Mouse (Mus musculus) monocyte, adult 59 days (primary cell): ENCODE measurements around the gene Vmn1r171. TPM values are rescaled to one million over a fixed set of nuclear protein-coding genes. Genes with fewer than 3 reads are reported as not detected.

ENCODE experiments used
- total RNA-seq, 2 experiments: library from RNA; stranded (reverse); gene quantifications; one replicate each; pipeline ENCODE4 v1.2.4; 2023

Gene Vmn1r171
- not detected for total RNA-seq

DNA sequence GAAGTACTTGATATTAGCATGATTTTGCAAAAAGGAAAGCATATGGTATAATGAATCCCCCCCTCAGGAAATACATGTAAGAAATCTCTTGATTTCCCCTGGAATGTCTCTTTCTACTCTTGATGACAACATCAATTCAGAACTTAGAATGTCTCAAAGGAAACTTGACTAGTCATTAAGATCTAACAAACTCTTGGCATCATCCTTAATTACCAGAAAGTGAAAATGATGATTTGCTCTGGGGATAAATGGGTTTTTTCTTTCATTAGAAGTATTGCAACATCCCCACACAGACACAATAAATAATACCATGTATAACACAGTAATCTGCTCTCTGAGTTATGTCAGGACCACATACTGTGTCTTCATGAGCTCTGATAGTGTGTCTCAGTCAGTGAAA lies at the start of gene Vmn1r171:
Gene Vmn1r171, plus strand, starts transcription at position 301 of the 400 bp plus-strand sequence.

DNA sequence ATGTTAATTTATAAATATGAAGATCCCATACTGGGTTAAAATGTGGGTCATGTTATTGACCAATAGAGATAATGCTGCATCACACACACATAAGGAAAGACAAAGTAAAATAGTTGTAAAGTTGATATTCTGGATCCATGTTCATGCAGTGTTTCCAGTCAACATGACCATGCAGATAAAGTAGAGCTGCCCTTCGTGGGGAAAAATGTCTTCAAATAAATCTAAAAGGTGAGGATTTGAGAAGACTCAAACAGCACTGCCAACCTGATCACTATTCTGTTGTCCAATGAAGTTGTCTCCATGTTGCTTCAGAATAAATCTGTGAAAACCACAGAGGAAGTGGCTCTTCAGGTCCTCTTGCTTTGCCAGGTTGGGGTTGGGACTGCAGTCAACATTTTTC lies 24.6 kb upstream of the Vmn1r171 start, which contains the start of gene Vmn1r170:
Gene Vmn1r170, plus strand, starts transcription at position 301 of the 400 bp plus-strand sequence.

GRCm38 (mm10) chr7:23658016-23658415 lies 27.5 kb downstream of the Vmn1r171 start, which contains the start of gene Vmn1r172:
Gene Vmn1r172 (plus strand): TSS chr7:23658316.

Other genes with a start within 250 kb of the Vmn1r171 start
- gene Nlrp5, start 244.8 kb upstream of the Vmn1r171 start, total RNA-seq = not detected
- not detected for gene Vmn1r167, start 123.5 kb upstream of the Vmn1r171 start, total RNA-seq
- gene Vmn1r168, start 91.0 kb upstream of the Vmn1r171 start, total RNA-seq = not detected
- gene Vmn1r169, start 55.2 kb upstream of the Vmn1r171 start, total RNA-seq = not detected
- not detected for gene Vmn1r170, start 24.5 kb upstream of the Vmn1r171 start, total RNA-seq
- gene Vmn1r172, start 27.6 kb downstream of the Vmn1r171 start, total RNA-seq = not detected
- not detected for gene Vmn1r173, start 70.0 kb downstream of the Vmn1r171 start, total RNA-seq
- not detected for gene Vmn1r174, start 121.5 kb downstream of the Vmn1r171 start, total RNA-seq
- gene Vmn1r175, start 179.9 kb downstream of the Vmn1r171 start, total RNA-seq = not detected
- not detected for gene Vmn1r176, start 206.7 kb downstream of the Vmn1r171 start, total RNA-seq
- gene Vmn1r177, start 235.7 kb downstream of the Vmn1r171 start, total RNA-seq = not detected